Mouse (Mus musculus) spleen, adult 12 weeks (tissue): Measurements from ENCODE around the gene Tex46.

Experiments
- DNase-seq: peaks from one replicate; pipeline ENCODE4 v3.0.0; 2022; ENCODE audit warnings: low spot score

Tex46 gene

GRCm38 (mm10) chr4:136610387-136610856 is at the start of gene Tex46:
Gene Tex46 (plus strand): TSS chr4:136610437.
- no peak for DNase-seq

- DNase-seq: no peak
These were observed 47.5 kb upstream of the Tex46 start for GRCm38 (mm10) chr4:136562755-136563154.

DNA sequence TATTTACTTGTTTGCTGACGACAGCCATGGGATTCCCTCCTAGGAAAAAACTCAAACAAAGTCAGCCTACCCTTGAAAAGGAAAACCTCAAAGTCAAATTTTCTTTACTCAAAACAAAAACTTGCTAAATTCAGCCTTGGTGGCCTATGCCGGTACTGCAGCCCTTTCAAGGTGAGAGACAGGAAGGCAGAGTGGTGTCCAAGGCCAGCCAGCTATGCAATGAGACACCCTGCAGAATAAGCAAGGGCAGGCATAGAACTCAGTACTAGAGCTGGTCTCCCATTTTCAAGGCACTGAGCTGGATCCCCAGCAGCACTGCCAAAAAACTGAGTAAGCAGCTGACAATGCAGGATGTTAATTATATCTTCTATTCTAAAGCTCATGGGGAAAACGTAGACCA is 41.6 kb upstream of the Tex46 start:
- DNase-seq: no peak

DNA sequence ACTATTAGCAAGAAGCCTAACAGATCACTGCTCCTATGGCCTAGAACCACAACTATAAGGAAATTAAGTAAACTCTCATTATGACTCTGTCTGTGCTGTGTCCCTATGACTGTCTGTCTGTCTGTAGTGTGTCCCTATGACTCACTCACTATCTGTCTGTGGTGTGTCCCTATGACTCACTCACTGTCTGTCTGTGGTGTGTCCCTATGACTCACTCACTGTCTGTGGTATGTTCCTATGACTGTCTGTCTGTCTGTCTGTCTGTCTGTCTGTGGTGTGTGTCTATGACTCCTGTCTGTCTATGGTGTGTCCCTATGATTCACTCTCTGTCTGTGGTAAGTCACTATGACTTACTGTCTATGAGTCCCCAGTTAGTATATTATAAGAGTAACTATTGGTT is 40.2 kb upstream of the Tex46 start:
- no peak for DNase-seq

GRCm38 (mm10) chr4:136581885-136582284 is 28.4 kb upstream of the Tex46 start:
- DNase-seq: no peak

GRCm38 (mm10) chr4:136587221-136587827 is 22.9 kb upstream of the Tex46 start:
- DNase-seq: no peak

GRCm38 (mm10) chr4:136588003-136588402 is 22.2 kb upstream of the Tex46 start:
- no peak for DNase-seq

DNA sequence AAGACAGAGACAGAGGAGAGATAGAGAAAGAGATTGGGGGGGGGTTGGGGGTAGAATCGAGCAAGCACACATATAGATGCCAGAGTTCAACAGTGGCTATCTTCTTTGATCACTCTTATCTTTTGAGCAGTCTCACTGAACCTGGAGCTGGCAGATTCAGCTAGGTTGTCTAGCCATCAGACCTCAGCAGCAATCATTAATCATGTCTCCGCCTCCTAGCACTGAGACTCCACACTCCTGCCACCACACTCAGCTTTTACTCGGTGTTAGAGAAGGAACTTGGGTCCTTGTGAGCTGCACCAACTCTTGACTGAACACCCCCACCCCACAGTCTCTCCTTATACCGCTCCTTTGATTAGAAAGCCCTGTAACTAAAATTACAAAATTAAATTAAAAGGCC is 18.1 kb upstream of the Tex46 start:
- no peak for DNase-seq

GRCm38 (mm10) chr4:136594006-136594405 is 16.2 kb upstream of the Tex46 start:
- no peak for DNase-seq

DNA sequence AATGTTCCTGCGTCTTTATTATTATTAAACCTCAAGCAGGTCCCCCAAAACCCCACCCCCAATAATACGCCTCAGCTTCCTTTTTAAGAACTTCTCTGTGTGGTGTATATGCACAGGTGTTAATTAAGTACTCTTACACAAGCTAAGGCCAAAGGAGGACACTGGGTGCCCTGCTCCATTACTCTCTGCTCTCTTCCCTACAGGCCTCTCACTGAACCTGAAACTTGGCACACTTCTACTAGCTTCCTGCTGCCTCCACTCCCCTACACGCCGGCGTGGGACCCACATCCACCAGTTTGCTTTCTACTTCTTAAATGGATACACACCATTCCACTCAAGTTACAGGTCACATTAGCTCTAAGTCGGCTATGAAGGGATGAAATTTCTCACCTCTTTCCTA is 15.0 kb upstream of the Tex46 start:
- DNase-seq: no peak

GRCm38 (mm10) chr4:136598268-136598876 is 11.9 kb upstream of the Tex46 start:
- DNase-seq: no peak

- no peak for DNase-seq
These were observed 10.4 kb upstream of the Tex46 start for GRCm38 (mm10) chr4:136599869-136600268.

- DNase-seq: no peak
These were observed 9.7 kb upstream of the Tex46 start for GRCm38 (mm10) chr4:136600536-136600935.

DNA sequence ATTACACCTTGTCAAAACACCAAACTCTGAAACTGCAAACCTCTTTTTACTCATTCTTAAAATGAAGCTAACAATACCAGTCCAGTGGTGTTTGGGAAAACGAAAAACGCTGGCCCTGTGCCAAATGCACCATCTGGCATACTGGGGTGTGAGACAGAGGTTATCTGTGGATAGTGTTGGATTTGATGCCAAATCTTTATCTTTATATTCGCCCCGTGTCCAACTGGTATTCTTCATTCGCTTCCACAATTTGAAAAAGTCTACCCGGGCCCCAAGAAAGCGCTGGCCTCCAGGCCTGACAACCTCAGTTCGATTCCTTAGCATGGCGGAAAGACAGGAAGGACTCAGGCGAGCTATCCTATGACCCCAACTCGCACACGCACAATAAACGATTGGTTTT is 8.8 kb upstream of the Tex46 start:
- peak; percentile 43 for DNase-seq

DNA sequence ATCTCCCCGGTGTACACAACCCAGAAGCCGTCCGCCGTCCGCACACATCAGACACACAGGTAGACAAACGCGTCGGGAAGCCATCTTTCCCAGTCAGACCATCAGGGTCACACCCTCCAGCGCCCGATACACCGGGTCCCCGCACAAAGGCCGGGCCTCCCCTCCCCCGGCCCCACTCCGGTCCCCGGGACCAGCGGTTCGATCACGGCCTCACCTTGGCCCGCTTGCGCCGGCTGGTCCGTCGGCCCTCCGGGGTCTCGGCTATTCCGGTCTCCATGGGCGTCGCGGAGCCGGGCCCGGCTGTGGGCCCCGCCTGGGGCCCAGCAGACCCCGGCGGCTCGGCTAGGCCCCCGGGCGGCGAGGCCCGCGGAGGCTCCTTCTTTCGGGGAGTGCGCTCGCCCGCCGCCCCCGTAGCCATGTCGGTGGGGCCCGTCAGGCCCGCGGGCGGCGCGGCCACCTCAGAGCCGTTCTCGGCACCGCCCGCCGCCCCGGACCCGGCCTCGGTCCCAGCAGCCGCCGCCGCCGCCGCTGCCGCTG is 8.2 kb upstream of the Tex46 start:
- DNase-seq: peak; percentile 48

DNA sequence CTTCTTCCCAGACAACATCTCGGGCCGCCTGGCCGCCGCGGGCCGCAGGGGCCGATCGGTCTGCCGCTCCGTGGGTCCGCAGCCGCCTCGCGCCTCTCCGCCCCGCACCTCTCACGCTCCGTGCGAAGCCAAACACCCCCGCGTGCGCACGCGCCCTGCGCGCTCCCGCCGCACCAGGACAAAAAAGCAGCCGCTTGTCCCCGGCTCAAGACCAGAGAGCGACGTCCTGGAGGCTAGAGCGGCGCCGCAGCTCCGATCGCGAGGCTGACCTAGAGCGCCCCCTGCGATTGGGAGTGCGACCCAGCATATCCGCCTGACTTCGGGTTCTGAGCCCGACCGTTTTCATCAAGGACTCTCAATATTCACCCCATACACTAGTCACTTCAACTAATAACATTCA is 7.7 kb upstream of the Tex46 start, which contains the start of gene Kdm1a:
Gene Kdm1a, minus strand, starts transcription at position 156 of the 400 bp plus-strand sequence.
- peak; percentile 91 for DNase-seq

DNA sequence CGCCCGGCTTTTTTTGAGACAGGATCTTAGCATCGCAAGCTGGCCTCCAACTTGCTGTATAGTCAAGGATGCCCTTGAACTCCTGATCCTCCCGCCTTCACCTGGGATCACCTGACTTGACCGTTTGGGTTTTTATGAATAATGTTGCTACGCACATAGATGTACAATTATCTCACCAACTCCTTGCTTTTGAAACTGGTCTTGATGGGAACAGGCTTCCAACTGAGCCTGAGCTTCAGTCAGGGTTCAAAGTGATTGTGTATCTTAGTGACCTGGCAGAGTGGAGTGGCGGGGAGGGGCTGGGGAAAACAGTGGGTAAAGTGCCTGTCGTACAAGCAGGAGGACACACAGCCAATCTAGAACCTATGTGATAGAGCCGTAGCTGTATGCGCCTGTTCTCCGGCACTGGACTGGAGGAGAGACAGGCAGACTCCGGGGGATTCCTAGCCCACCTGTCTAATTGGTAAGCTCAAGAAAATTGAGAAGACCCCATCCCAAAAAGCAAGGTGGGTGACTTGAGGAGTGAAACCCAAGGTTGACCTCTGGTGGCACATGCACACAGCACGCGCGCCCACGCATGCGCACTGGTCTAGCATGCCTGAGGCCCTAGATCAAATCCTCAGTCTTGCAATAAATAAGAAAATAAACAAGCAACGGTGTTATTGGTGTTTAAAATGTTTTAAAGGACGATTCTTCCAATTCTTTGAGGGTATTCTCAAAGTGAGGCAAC is 4.3 kb upstream of the Tex46 start:
- no peak for DNase-seq

- DNase-seq: no peak
These were observed 3.4 kb downstream of the Tex46 start for GRCm38 (mm10) chr4:136613657-136614056.

GRCm38 (mm10) chr4:136621336-136621735 is 11.1 kb downstream of the Tex46 start:
- DNase-seq: no peak

GRCm38 (mm10) chr4:136621956-136622355 is 11.7 kb downstream of the Tex46 start:
- DNase-seq: no peak

DNA sequence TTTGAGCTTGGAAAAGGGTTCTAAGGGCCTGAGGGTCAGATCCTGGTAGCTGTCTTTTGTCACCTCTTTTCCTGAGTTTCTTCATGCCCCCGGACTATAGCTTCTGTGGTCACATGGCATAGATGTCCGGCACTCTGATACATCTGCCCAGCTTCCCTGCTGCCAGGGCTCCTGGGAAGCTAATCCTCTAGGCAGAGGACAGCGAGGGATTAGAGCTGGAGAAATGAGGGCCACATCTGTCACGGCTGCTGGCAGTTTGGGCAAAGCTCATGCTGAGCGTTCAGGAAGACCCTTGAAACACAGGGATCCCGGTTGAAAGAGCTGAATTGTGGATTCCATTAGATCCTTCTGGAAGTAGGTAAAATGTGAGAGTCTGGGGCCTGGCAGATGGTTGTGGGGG is 12.2 kb downstream of the Tex46 start, which contains the start of gene Lactbl1:
Gene Lactbl1, plus strand, starts transcription at position 234 of the 400 bp plus-strand sequence.
- DNase-seq: no peak

DNA sequence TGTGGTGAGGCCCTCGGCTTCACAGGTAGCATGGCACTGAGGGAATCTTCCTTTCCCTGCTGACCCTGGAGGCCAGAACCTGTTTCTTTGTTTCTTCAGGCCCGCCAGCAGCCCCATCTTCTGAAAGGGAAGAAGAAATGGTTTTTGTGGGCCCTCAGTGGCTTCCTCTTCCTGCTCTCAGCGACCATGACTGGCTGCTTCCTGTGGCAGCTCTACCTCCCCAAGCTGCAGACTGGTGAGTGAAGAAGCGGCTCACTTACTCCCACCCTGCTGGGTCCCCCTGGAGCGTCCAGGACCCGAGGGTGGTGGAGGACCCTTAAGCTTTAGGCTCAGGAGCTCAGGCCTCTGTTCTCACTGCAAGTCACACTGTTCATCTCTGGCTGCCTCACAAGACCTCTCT is 16.4 kb downstream of the Tex46 start:
- DNase-seq: no peak
